Mouse (Mus musculus) forebrain, embryonic 11.5 days (tissue): ENCODE data around the gene 2610028H24Rik. TPM values are rescaled to one million over a fixed set of nuclear protein-coding genes. Genes with fewer than 3 reads are reported as not detected.

Experiments used
- ATAC-seq: fragments of 200-750 bp; cut with Nextera tagmentation; replicated peaks from 2 replicates; pipeline ENCODE4 v1.8.0; 2017; ENCODE audit warnings: moderate TSS enrichment; ENCODE audit not compliant: low FRiP score
- DNase-seq: peaks from one replicate; pipeline ENCODE4 v3.0.0-alpha.2; 2017; ENCODE audit warnings: low spot score
- H3K27ac ChIP-seq: fragments of 300-500 bp; sonication (generic); 2 replicates; pipeline ENCODE4 v1.5.1; 2014; ENCODE audit warnings: low read depth, low read length
- H3K27me3 ChIP-seq: fragments of 300-500 bp; sonication (generic); 2 replicates; pipeline ENCODE4 v1.6.1; 2014; ENCODE audit warnings: mild to moderate bottlenecking, low read length, mixed read lengths; ENCODE audit not compliant: control insufficient read depth, insufficient read depth
- H3K36me3 ChIP-seq: fragments of 300-500 bp; sonication (generic); 2 replicates; pipeline ENCODE4 v1.6.1; 2014; ENCODE audit warnings: mild to moderate bottlenecking, low read length, moderate library complexity, mixed read lengths; ENCODE audit not compliant: control insufficient read depth, insufficient read depth
- H3K4me1 ChIP-seq: fragments of 300-500 bp; sonication (generic); replicated peaks from 2 replicates; pipeline ENCODE4 v1.6.1; 2014; ENCODE audit warnings: low read length, mixed read lengths; ENCODE audit not compliant: control insufficient read depth, insufficient read depth
- H3K4me2 ChIP-seq: fragments of 300-500 bp; sonication (generic); 2 replicates; pipeline ENCODE4 v1.6.1; 2014; ENCODE audit warnings: low read depth, mild to moderate bottlenecking, low read length, moderate library complexity, mixed read lengths; ENCODE audit not compliant: severe bottlenecking
- H3K4me3 ChIP-seq: fragments of 300-500 bp; sonication (generic); 2 replicates; pipeline ENCODE4 v1.5.1; 2014; ENCODE audit warnings: low read depth, low read length
- H3K9ac ChIP-seq: fragments of 300-500 bp; sonication (generic); 2 replicates; pipeline ENCODE4 v1.6.1; 2014; ENCODE audit warnings: low read length
- H3K9me3 ChIP-seq: fragments of 300-500 bp; sonication (generic); 2 replicates; pipeline ENCODE4 v1.6.1; 2016; ENCODE audit warnings: low read length, mixed read lengths; ENCODE audit not compliant: control insufficient read depth
- WGBS: fragments of 180-500 bp; shearing (Covaris S2); extraction: QIAGEN DNeasy Blood & Tissue Kit; methylation state at CpG from one replicate; pipeline ENCODE4 v1.1.7; 2014; 5-methylcytosine and 5-hydroxymethylcytosine counted together
- polyA plus RNA-seq: library from polyadenylated mRNA; unstranded; fragments of >200 nt; fragmentation: Nextera tagmentation; extraction: Ambion mirVana; gene quantifications from 2 replicates; pipeline ENCODE4 v1.2.1, GENCODE M21; 2014

2610028H24Rik gene
- polyA plus RNA-seq, 1 experiment from 2014 or later, result not detected

- no peaks in the 10 kb centered on the region for H3K36me3 ChIP-seq
- no peak overlapping the region for H3K9ac ChIP-seq
- no peaks in the 10 kb centered on the region for H3K4me1 ChIP-seq
- WGBS, result 90% methylated on average over 4 of the region's 4 CpGs
- ATAC-seq (no peak), DNase-seq (no peak)
- no peak overlapping the region for H3K4me3 ChIP-seq
- H3K4me2 ChIP-seq, result no peak overlapping the region
- H3K9me3 ChIP-seq, result no peaks in the 10 kb centered on the region
- no peaks in the 10 kb centered on the region for H3K27me3 ChIP-seq
- H3K27ac ChIP-seq, result no peak overlapping the region
Observed at GRCm38 (mm10) chr10:76445996-76446681, 2.7 kb upstream of the 2610028H24Rik start.

GRCm38 (mm10) chr10:76447406-76448229, 1.3 kb upstream of the 2610028H24Rik start:
- DNase-seq, result no peak
- no peaks in the 10 kb centered on the region for H3K4me1 ChIP-seq
- no peaks in the 10 kb centered on the region for H3K27me3 ChIP-seq
- no peak overlapping the region for H3K27ac ChIP-seq
- no peak overlapping the region for H3K4me3 ChIP-seq
- no peaks in the 10 kb centered on the region for H3K9me3 ChIP-seq
- H3K4me2 ChIP-seq, result no peak overlapping the region
- H3K36me3 ChIP-seq, result no peaks in the 10 kb centered on the region
- no peak overlapping the region for H3K9ac ChIP-seq
- ATAC-seq, result no peak
- 86% methylated on average over 15 of the region's 15 CpGs for WGBS

DNA sequence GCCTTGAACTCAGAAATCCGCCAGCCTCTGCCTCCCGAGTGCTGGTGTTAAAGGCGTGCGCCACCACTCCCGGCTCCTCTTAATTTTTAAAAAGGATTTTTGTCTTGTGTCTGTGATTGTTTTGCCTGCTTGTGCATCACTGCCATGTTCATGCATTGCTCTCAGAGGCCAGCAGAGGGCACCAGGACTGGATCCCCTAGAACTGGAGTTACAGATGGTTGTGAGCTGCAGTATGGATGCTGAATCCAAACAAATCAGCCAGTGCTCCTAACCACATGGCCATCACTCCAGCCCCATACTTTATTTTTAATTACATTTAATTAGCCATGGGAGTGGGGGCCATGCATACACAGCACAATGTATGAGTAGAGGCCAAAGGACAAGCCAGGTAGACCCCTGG, 6.4 kb downstream of the 2610028H24Rik start:
- Histone ChIP-seq H3K4me2 (no peak overlapping the region), H3K36me3 (no peaks in the 10 kb centered on the region), H3K9me3 (no peaks in the 10 kb centered on the region), H3K4me3 (no peak overlapping the region), H3K9ac (no peak overlapping the region), H3K27me3 (no peaks in the 10 kb centered on the region), H3K27ac (no peak overlapping the region), H3K4me1 (no peaks in the 10 kb centered on the region)
- 38% methylated on average over 5 of the region's 5 CpGs for WGBS
- DNase-seq, result peak; percentile 73
- ATAC-seq, result no peak

DNA sequence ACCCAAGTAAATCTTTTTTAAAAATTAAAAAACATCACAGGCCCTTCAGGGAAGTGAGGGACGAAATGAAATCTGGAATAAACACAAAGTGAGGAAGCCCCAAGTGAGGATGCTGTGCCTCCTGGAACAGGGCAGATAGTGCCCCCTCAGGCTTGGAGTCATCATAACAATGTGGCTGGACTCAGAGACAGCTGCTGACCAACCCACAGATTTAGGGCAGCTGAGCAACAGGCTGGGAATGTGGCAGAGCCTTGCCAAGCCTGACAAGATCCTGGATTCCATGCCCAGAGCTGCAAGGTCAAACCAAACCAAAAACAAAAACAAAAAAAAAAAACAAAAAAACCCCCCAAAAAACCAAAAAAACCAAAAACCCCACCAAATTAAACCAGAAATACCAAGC, 12.4 kb downstream of the 2610028H24Rik start:
- ATAC-seq, result no peak
- Histone ChIP-seq H3K4me1 (no peaks in the 10 kb centered on the region), H3K27me3 (no peaks in the 10 kb centered on the region), H3K4me2 (no peak overlapping the region), H3K36me3 (no peaks in the 10 kb centered on the region), H3K4me3 (no peak overlapping the region), H3K27ac (no peak overlapping the region), H3K9ac (no peak overlapping the region), H3K9me3 (no peaks in the 10 kb centered on the region)
- WGBS, result 97% methylated on average over 1 of the region's 1 CpGs
- DNase-seq, result no peak

DNA sequence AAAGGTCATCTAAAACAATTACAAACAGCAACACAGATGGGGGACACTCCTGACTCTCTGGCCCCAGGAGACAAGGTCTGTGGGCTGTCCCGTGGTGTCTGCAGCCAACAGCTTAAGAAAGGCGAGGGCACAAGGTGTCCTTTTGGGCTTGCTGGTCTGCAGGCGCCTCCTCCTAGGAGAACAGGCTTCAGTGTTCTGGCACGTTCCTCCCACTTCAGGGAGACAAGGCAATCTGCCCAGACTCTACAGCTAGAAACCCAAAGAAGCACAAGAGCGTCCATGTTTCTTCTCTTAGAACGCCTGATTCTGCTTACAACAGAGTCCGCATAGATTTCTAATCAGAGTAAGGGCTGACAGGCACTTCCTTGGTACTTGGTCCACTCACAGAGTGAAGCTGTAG, 13.4 kb downstream of the 2610028H24Rik start:
- no peaks in the 10 kb centered on the region for H3K36me3 ChIP-seq
- H3K4me2 ChIP-seq, result no peak overlapping the region
- DNase-seq (no peak), ATAC-seq (no peak)
- H3K27ac ChIP-seq, result no peak overlapping the region
- H3K27me3 ChIP-seq, result no peaks in the 10 kb centered on the region
- no peak overlapping the region for H3K9ac ChIP-seq
- H3K9me3 ChIP-seq, result no peaks in the 10 kb centered on the region
- WGBS, result 92% methylated on average over 7 of the region's 7 CpGs
- no peaks in the 10 kb centered on the region for H3K4me1 ChIP-seq
- no peak overlapping the region for H3K4me3 ChIP-seq

GRCm38 (mm10) chr10:76462721-76463120, 13.8 kb downstream of the 2610028H24Rik start:
- ATAC-seq, result no peak
- Histone ChIP-seq H3K9ac (no peak overlapping the region), H3K27me3 (no peaks in the 10 kb centered on the region), H3K9me3 (no peaks in the 10 kb centered on the region), H3K27ac (no peak overlapping the region), H3K36me3 (no peaks in the 10 kb centered on the region), H3K4me2 (no peak overlapping the region), H3K4me1 (peaks cover 2% of the 10 kb centered on the region; the same call in 1 of the 2 replicates), H3K4me3 (no peak overlapping the region)
- DNase-seq, result no peak
- WGBS, result 96% methylated on average over 6 of the region's 6 CpGs

DNA sequence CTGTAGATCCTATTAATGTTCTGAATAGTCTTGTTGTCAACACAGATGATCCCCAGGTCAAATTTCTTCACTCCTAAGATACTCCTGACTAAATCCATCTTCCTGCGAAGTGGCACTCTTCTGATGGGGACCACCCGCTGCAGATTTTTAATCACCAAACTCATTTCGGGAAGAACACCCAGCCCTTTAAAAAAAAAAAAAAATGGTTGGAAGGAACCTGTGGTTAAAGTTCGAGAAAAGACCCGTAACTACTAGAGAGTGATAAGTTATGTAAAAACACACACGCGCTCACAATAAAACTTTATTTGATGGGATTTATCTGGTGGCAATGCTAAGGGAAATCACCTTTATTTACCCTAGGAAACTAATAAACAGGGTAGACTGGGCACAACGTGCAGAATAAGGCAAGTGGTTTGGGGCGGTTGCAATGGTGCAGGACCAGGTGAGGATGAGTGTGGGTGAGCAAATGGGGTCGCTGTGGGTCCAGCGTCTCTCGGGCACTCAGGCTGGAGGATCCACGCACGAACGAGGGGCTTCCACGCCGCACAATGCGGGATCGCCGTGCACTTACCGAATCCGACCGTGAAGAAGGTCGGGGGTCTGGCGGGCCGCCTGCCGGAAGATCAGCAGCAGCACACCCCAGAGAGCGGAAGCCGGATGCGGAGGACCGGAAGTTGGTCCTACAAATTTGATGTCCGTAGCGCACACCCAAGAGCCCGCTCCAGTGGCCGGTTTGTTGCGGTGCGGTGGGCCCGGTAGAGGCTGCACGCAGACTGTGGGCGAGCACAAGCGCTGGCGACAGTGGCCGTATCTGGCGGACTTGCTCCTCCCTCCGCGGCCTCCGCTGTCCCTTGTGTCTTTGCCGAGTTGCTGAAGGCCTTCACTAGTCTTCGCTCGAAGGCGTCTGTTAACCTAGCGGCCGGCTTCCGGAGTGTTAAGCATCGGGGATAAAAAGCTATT, 19.6 kb downstream of the 2610028H24Rik start, which contains the start of the genes Mcm3ap and Ybey:
TSS of gene Mcm3ap (plus strand) at position 725 of the 960 bp plus-strand sequence.
TSS of gene Ybey (minus strand) at position 912 of the 960 bp plus-strand sequence.
- ATAC-seq, result peak; percentile 97
- 2% methylated on average over 55 of the region's 55 CpGs for whole genome bisulfite sequencing
- H3K36me3 ChIP-seq, result peaks cover 6% of the 10 kb centered on the region; the same call in 1 of the 2 replicates
- H3K4me2 ChIP-seq, result peak within 1 kb of the TSS; percentile 66
- peaks cover 3% of the 10 kb centered on the region; the same call in 1 of the 2 replicates for H3K4me1 ChIP-seq
- DNase-seq, result peak; percentile 95
- H3K27me3 ChIP-seq, result no peaks in the 10 kb centered on the region
- no peaks in the 10 kb centered on the region for H3K9me3 ChIP-seq
- H3K27ac ChIP-seq, result peak within 1 kb of the TSS; percentile 80; the same call in 1 of the 2 replicates
- H3K9ac ChIP-seq, result peak within 1 kb of the TSS; percentile 91
- H3K4me3 ChIP-seq, result peak within 1 kb of the TSS; percentile 54

DNA sequence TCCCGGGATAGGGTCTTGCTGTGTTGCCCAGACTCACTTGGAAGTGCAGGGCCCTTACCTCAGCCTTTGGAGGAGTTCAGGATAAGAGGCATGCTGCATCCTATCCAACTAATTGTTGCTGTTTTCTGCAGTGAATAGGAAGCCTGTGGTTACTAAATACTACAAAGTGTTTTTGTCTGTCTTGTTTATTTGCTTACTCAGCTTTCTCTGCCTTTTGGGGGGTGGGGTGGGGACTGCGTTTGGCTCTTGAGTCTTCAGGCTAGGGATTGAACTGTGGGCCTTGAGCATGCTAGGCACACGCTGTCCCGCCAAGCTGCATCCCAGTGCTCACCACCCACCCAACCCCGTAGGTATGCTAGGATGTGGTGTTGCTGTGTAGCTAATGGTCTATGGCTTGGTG, 24.9 kb downstream of the 2610028H24Rik start:
- H3K9ac ChIP-seq, result no peak overlapping the region
- no peak overlapping the region for H3K27ac ChIP-seq
- peaks cover 14% of the 10 kb centered on the region for H3K36me3 ChIP-seq
- H3K9me3 ChIP-seq, result no peaks in the 10 kb centered on the region
- no peak overlapping the region for H3K4me3 ChIP-seq
- H3K27me3 ChIP-seq, result no peaks in the 10 kb centered on the region
- 98% methylated on average over 5 of the region's 5 CpGs for WGBS
- no peak overlapping the region for H3K4me2 ChIP-seq
- DNase-seq (no peak), ATAC-seq (no peak)
- no peaks in the 10 kb centered on the region for H3K4me1 ChIP-seq
